ENCODE assay signal across 9 mouse cellular contexts in the genomic region with DNA sequence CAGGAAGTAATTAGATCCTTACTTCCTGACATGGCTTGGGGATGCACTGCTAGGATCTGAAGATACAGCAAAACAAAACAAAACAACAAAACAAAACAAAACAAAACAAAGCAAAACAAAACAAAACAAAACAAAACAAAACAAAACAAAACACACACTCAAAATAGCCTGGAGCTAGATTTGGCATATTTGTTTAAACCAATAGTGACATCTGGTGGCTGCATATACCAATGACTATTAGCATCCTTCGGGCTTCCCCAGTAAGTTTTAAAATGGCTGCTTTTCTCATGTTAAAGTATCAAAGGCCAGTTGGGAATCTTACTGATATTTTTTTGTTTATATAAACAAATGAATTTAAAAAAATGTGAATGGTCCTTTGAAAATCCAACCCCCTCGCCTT. TPM values are rescaled to one million over a fixed set of nuclear protein-coding genes. Genes with fewer than 3 reads are reported as not detected.
DNase-seq lines count a peak whose midpoint lies in the region; ATAC-seq and TF ChIP-seq lines count a peak whose summit lies in the region.
"Had no signal": no experiment of that assay in that cellular context is flagged by ENCODE, and none has a peak within 500 bp of the region (broad histone marks: within the 10 kb centered on the region; RNA-seq: fewer than 3 reads in every experiment).

No protein-coding gene starts in this region.

- H3K4me1 ChIP-seq in kidney, postnatal 0 days (replicated peaks; ENCODE audit: insufficient read depth, low read length): no peaks in the 10 kb centered on the region
- H3K4me1 ChIP-seq in kidney, embryonic 14.5 days (ENCODE audit: control insufficient read depth, insufficient read depth, low read length): no peaks in the 10 kb centered on the region
- no peaks in the 10 kb centered on the region for H3K4me1 ChIP-seq in midbrain, embryonic 16.5 days (ENCODE audit: control insufficient read depth, insufficient read depth, low read length)
- H3K4me1 ChIP-seq: lung, embryonic 15.5 days had no signal

- 38% methylated on average over 2 of the region's 2 CpGs for WGBS in kidney, postnatal 0 days
- WGBS in kidney, embryonic 14.5 days: 55% methylated on average over 2 of the region's 2 CpGs
- 39% methylated on average over 2 of the region's 2 CpGs for WGBS in midbrain, embryonic 16.5 days

- H3K27ac ChIP-seq in kidney, postnatal 0 days: no peak overlapping the region
- H3K27ac ChIP-seq in kidney, embryonic 14.5 days (ENCODE audit: low read depth, low read length): no peak overlapping the region
- H3K27ac ChIP-seq in midbrain, embryonic 16.5 days (ENCODE audit: low read length): no peak overlapping the region
- H3K27ac ChIP-seq: lung, embryonic 15.5 days had no signal

- no peaks in the 10 kb centered on the region for H3K36me3 ChIP-seq in kidney, postnatal 0 days (ENCODE audit: insufficient read depth, low read length)
- no peaks in the 10 kb centered on the region for H3K36me3 ChIP-seq in kidney, embryonic 14.5 days (ENCODE audit: control insufficient read depth, insufficient read depth, low read length)
- H3K36me3 ChIP-seq in midbrain, embryonic 16.5 days (ENCODE audit: control insufficient read depth, insufficient read depth, low read length): no peaks in the 10 kb centered on the region
- H3K36me3 ChIP-seq: lung, embryonic 15.5 days had no signal

- ATAC-seq in kidney, postnatal 0 days (replicated peaks; ENCODE audit: low FRiP score, low read depth): no peak
- ATAC-seq in kidney, embryonic 14.5 days (ENCODE audit: low FRiP score, low TSS enrichment): no peak; the same call in 1 of the 2 replicates
- ATAC-seq in midbrain, embryonic 16.5 days: 0 out of 2 replicates have a peak, but pooled peaks have one; percentile 64

- TF ChIP-seq CTCF in kidney, postnatal 0 days (IDR thresholded peaks at IDR 0.05; ENCODE audit: low read depth): peak; percentile 76

- no peaks in the 10 kb centered on the region for H3K9me3 ChIP-seq in kidney, postnatal 0 days (replicated peaks; ENCODE audit: low read length)
- H3K9me3 ChIP-seq in kidney, embryonic 14.5 days (ENCODE audit: control insufficient read depth, low read length): no peaks in the 10 kb centered on the region
- no peaks in the 10 kb centered on the region for H3K9me3 ChIP-seq in midbrain, embryonic 16.5 days (replicated peaks; ENCODE audit: control insufficient read depth, low read length, poor library complexity, severe bottlenecking)
- H3K9me3 ChIP-seq: lung, embryonic 15.5 days had no signal

- DNase-seq in kidney, postnatal 0 days (ENCODE audit: low spot score): peak; percentile 92
- DNase-seq in CD4-positive helper T cell, adult 2 months (ENCODE audit: low read depth, low spot score): peak; percentile 23
- peak; percentile 26 for DNase-seq in MEL-GATA-1-ER (ENCODE audit: extremely low read depth, low read depth)
- DNase-seq in fibroblast of lung, adult 2 months (ENCODE audit: low read depth): peak; percentile 9
- no peak for DNase-seq in right cerebral cortex, postnatal 4 days

- no peak overlapping the region for H3K9ac ChIP-seq in kidney, postnatal 0 days (ENCODE audit: low read depth, low read length)
- H3K9ac ChIP-seq in kidney, embryonic 14.5 days (ENCODE audit: low read depth, low read length): no peak overlapping the region
- H3K9ac ChIP-seq in midbrain, embryonic 16.5 days (ENCODE audit: low read depth, low read length): no peak overlapping the region
- H3K9ac ChIP-seq: lung, embryonic 15.5 days had no signal

- no peak overlapping the region for H3K4me2 ChIP-seq in kidney, postnatal 0 days (ENCODE audit: low read length)
- H3K4me2 ChIP-seq in kidney, embryonic 14.5 days (replicated peaks; ENCODE audit: low read depth, low read length): no peak overlapping the region
- H3K4me2 ChIP-seq in midbrain, embryonic 16.5 days (ENCODE audit: low read length): no peak overlapping the region
- H3K4me2 ChIP-seq: lung, embryonic 15.5 days had no signal

- H3K4me3 ChIP-seq in kidney, postnatal 0 days (replicated peaks; ENCODE audit: low read depth, low read length): no peak overlapping the region
- no peak overlapping the region for H3K4me3 ChIP-seq in kidney, embryonic 14.5 days (ENCODE audit: low read length)
- H3K4me3 ChIP-seq in midbrain, embryonic 16.5 days (ENCODE audit: low read depth, low read length): no peak overlapping the region
- H3K4me3 ChIP-seq: erythroblast, embryonic 14.5 days; lung, embryonic 15.5 days had no signal

- no peaks in the 10 kb centered on the region for H3K27me3 ChIP-seq in kidney, postnatal 0 days (ENCODE audit: insufficient read depth, low read length)
- no peaks in the 10 kb centered on the region for H3K27me3 ChIP-seq in kidney, embryonic 14.5 days (ENCODE audit: control insufficient read depth, insufficient read depth, low read length)
- H3K27me3 ChIP-seq in midbrain, embryonic 16.5 days (ENCODE audit: control insufficient read depth, insufficient read depth, low read depth, low read length): no peaks in the 10 kb centered on the region
- H3K27me3 ChIP-seq: lung, embryonic 15.5 days had no signal

RNA-seq across cellular contexts. Expression of a gene that starts 52.9 kb away (rescaled TPM):
- 27.8 and 30.1 TPM in 2 replicates for polyA plus RNA-seq in kidney, postnatal 0 days (2015; fragmentation: Nextera tagmentation; extraction: Ambion mirVana)
- 26.8 and 30.0 TPM in 2 replicates for polyA plus RNA-seq in kidney, embryonic 14.5 days (2014; fragmentation: Nextera tagmentation; extraction: Ambion mirVana)
- polyA plus RNA-seq in midbrain, embryonic 16.5 days (2015; fragmentation: Nextera tagmentation; extraction: Ambion mirVana): 74.0 and 82.4 TPM in 2 replicates
